Mouse (Mus musculus) G1E (cell line): ENCODE results near the gene Sun1. TPM values are rescaled to one million over a fixed set of nuclear protein-coding genes. Genes with fewer than 3 reads are reported as not detected.

Experiments used
- ATAC-seq: 2 replicates; pipeline ENCODE4 v1.8.0; 2016; ENCODE audit warnings: mild to moderate bottlenecking; ENCODE audit not compliant: insufficient number of reproducible peaks, poor library complexity, low FRiP score, severe bottlenecking; ENCODE audit errors: extremely low read depth
- DNase-seq: peaks from one replicate; pipeline ENCODE4 v3.0.0; 2012; ENCODE audit warnings: low spot score
- H3K27me3 ChIP-seq: 2 replicates; pipeline ENCODE4 v1.6.1; 2012; ENCODE audit warnings: mild to moderate bottlenecking, low read length, inconsistent platforms; ENCODE audit not compliant: insufficient read depth
- H3K36me3 ChIP-seq: replicated peaks from 2 replicates; pipeline ENCODE3; 2012; ENCODE audit warnings: mild to moderate bottlenecking, inconsistent platforms
- H3K4me1 ChIP-seq: 2 replicates; pipeline ENCODE4 v1.6.1; 2012; ENCODE audit warnings: low read depth, low read length, inconsistent platforms, mixed read lengths; ENCODE audit not compliant: insufficient read depth
- H3K4me3 ChIP-seq: 2 replicates; pipeline ENCODE4 v1.5.1; 2012; ENCODE audit warnings: low read depth, mild to moderate bottlenecking, inconsistent platforms, low read length, moderate library complexity, mixed read lengths
- H3K9me3 ChIP-seq: replicated peaks from 2 replicates; pipeline ENCODE4 v1.6.1; 2012; ENCODE audit warnings: inconsistent platforms
- CTCF ChIP-seq: IDR thresholded peaks from 2 replicates; pipeline ENCODE4 v1.5.1; 2012; ENCODE audit warnings: low read depth, low read length, inconsistent platforms, mixed read lengths
- GATA1 ChIP-seq: IDR thresholded peaks from 2 replicates; pipeline ENCODE4 v1.6.1; 2012; ENCODE audit warnings: borderline replicate concordance, low read length, inconsistent platforms, mixed read lengths
- GATA2 ChIP-seq: IDR thresholded peaks from 2 replicates; pipeline ENCODE4 v1.6.1; 2012; ENCODE audit warnings: low read depth, low read length, inconsistent platforms, borderline replicate concordance
- POLR2AphosphoS5 ChIP-seq: IDR thresholded peaks from 2 replicates; pipeline ENCODE4 v1.6.1; 2012; ENCODE audit warnings: low read depth, low read length, inconsistent platforms; ENCODE audit not compliant: insufficient replicate concordance
- TAL1 ChIP-seq: conservative IDR thresholded peaks from 2 replicates; pipeline ENCODE4 v1.6.1; 2012; ENCODE audit warnings: low read depth, low read length, inconsistent platforms, mixed read lengths
- polyA plus RNA-seq: library from polyadenylated mRNA; stranded (reverse); fragments of >175 nt; gene quantifications from 2 replicates; pipeline ENCODE4 v1.2.3, GENCODE M21; 2012
- total RNA-seq, 2 experiments: library from RNA; stranded (forward) in 1 of 2; stranded (reverse) in 1 of 2; fragments of 200-1000 nt in 1 of 2; fragments of >200 nt in 1 of 2; fragmentation: Nextera tagmentation in 1 of 2; gene quantifications; 2 replicates each; pipeline ENCODE4 v1.2.3; 2014 to 2017

The Sun1 gene
- total and polyA plus RNA-seq, 3 experiments: 11.8 to 61.2 (median 45.7) TPM

- H3K36me3 ChIP-seq: peaks cover 94% of the 10 kb centered on the region
- no peak for TF ChIP-seq POLR2AphosphoS5
- no peak for TF ChIP-seq GATA2
- no peak for TF ChIP-seq TAL1
- no peak for TF ChIP-seq GATA1
- TF ChIP-seq CTCF: no peak
- no peak overlapping the region for H3K4me3 ChIP-seq
- ATAC-seq (no peak), DNase-seq (no peak)
- no peaks in the 10 kb centered on the region for H3K4me1 ChIP-seq
- no peaks in the 10 kb centered on the region for H3K27me3 ChIP-seq
- no peaks in the 10 kb centered on the region for H3K9me3 ChIP-seq
Measured at GRCm38 (mm10) chr5:139174141-139174540, 26.3 kb upstream of the Sun1 start.

GRCm38 (mm10) chr5:139174556-139175547 is 25.6 kb upstream of the Sun1 start:
- peaks cover 97% of the 10 kb centered on the region for H3K36me3 ChIP-seq
- H3K27me3 ChIP-seq: no peaks in the 10 kb centered on the region
- no peaks in the 10 kb centered on the region for H3K9me3 ChIP-seq
- no peak for TF ChIP-seq POLR2AphosphoS5
- TF ChIP-seq GATA2: no peak
- ATAC-seq: no peak
- no peak overlapping the region for H3K4me3 ChIP-seq
- no peak for DNase-seq
- no peaks in the 10 kb centered on the region for H3K4me1 ChIP-seq

- Histone ChIP-seq H3K27me3 (no peaks in the 10 kb centered on the region), H3K4me1 (no peaks in the 10 kb centered on the region), H3K36me3 (peaks cover 99% of the 10 kb centered on the region), H3K4me3 (no peak overlapping the region), H3K9me3 (no peaks in the 10 kb centered on the region)
- DNase-seq (peak; percentile 57), ATAC-seq (peak; percentile 76)
- peak; percentile 86 for TF ChIP-seq CTCF
- no peak for TF ChIP-seq GATA2
Measured at GRCm38 (mm10) chr5:139178895-139179631, 21.4 kb upstream of the Sun1 start.

- DNase-seq: no peak
- TF ChIP-seq GATA2: no peak
- TF ChIP-seq POLR2AphosphoS5: no peak
- TF ChIP-seq GATA1: no peak
- no peak for TF ChIP-seq TAL1
- no peak for TF ChIP-seq CTCF
- H3K4me1 ChIP-seq: no peaks in the 10 kb centered on the region
- H3K27me3 ChIP-seq: no peaks in the 10 kb centered on the region
- no peaks in the 10 kb centered on the region for H3K9me3 ChIP-seq
- peaks cover 98% of the 10 kb centered on the region for H3K36me3 ChIP-seq
- ATAC-seq: no peak
- H3K4me3 ChIP-seq: no peak overlapping the region; the same call in 1 of the 2 replicates
Measured at GRCm38 (mm10) chr5:139183131-139183530, 17.3 kb upstream of the Sun1 start.

GRCm38 (mm10) chr5:139183601-139184000 is 16.8 kb upstream of the Sun1 start:
- Histone ChIP-seq H3K9me3 (no peaks in the 10 kb centered on the region), H3K4me3 (no peak overlapping the region), H3K27me3 (no peaks in the 10 kb centered on the region), H3K4me1 (no peaks in the 10 kb centered on the region), H3K36me3 (peaks cover 96% of the 10 kb centered on the region)
- ATAC-seq (no peak), DNase-seq (no peak)
- no peak for TF ChIP-seq POLR2AphosphoS5
- no peak for TF ChIP-seq CTCF

- H3K27me3 ChIP-seq: no peaks in the 10 kb centered on the region
- H3K4me3 ChIP-seq: no peak overlapping the region
- H3K36me3 ChIP-seq: peaks cover 84% of the 10 kb centered on the region
- no peak for DNase-seq
- no peak for ATAC-seq
- TF ChIP-seq GATA1 (no peak), TAL1 (no peak), GATA2 (no peak), POLR2AphosphoS5 (no peak), CTCF (no peak)
- no peaks in the 10 kb centered on the region for H3K9me3 ChIP-seq
- no peaks in the 10 kb centered on the region for H3K4me1 ChIP-seq
Measured at GRCm38 (mm10) chr5:139184897-139185296, 15.5 kb upstream of the Sun1 start.
